Mouse (Mus musculus): ENCODE results near the gene Rnf38. TPM values are rescaled to one million over a fixed set of nuclear protein-coding genes. Genes with fewer than 3 reads are reported as not detected.

The Rnf38 gene
- polyA plus RNA-seq (2015; fragmentation: Nextera tagmentation; extraction: Ambion mirVana) = 15.5 and 15.6 TPM in 2 replicates

GRCm38 (mm10) chr4:44233713-44234003, at the start of gene Rnf38:
TSS of gene Rnf38 (minus strand) at chr4:44233789.
- Histone ChIP-seq H3K36me3 (no peaks in the 10 kb centered on the region), H3K27ac (replicated peaks) (peak within 1 kb of the TSS; percentile 93), H3K27me3 (replicated peaks) (no peaks in the 10 kb centered on the region), H3K9ac (peak within 1 kb of the TSS; percentile 97), H3K4me1 (peaks cover 26% of the 10 kb centered on the region), H3K9me3 (no peaks in the 10 kb centered on the region), H3K4me2 (peak within 1 kb of the TSS; percentile 93), H3K4me3 (peak within 1 kb of the TSS; percentile 88)
- 0% methylated on average over 10 of the region's 61 CpGs for WGBS
- no peak for ATAC-seq (ENCODE audit: extremely low read depth, insufficient number of reproducible peaks, low FRiP score, low TSS enrichment)

GRCm38 (mm10) chr4:44281597-44282265, 48.1 kb upstream of the Rnf38 start:
- no peak overlapping the region for H3K4me2 ChIP-seq
- WGBS = 66% methylated on average over 7 of the region's 7 CpGs
- H3K4me1 ChIP-seq = no peaks in the 10 kb centered on the region
- no peaks in the 10 kb centered on the region for H3K9me3 ChIP-seq
- H3K27ac ChIP-seq (replicated peaks) = no peak overlapping the region
- H3K9ac ChIP-seq = no peak overlapping the region
- ATAC-seq (ENCODE audit: extremely low read depth, insufficient number of reproducible peaks, low FRiP score, low TSS enrichment) = no peak
- no peaks in the 10 kb centered on the region for H3K36me3 ChIP-seq
- H3K27me3 ChIP-seq (replicated peaks) = no peaks in the 10 kb centered on the region
- H3K4me3 ChIP-seq = no peak overlapping the region

GRCm38 (mm10) chr4:44271134-44271533, 37.5 kb upstream of the Rnf38 start:
- no peaks in the 10 kb centered on the region for H3K9me3 ChIP-seq
- H3K36me3 ChIP-seq = no peaks in the 10 kb centered on the region
- H3K27ac ChIP-seq (replicated peaks) = no peak overlapping the region
- H3K4me1 ChIP-seq = no peaks in the 10 kb centered on the region
- 57% methylated on average over 5 of the region's 5 CpGs for WGBS
- H3K27me3 ChIP-seq (replicated peaks) = no peaks in the 10 kb centered on the region
- no peak overlapping the region for H3K4me3 ChIP-seq
- H3K4me2 ChIP-seq = no peak overlapping the region
- H3K9ac ChIP-seq = no peak overlapping the region
- no peak for ATAC-seq (ENCODE audit: extremely low read depth, insufficient number of reproducible peaks, low FRiP score, low TSS enrichment)

GRCm38 (mm10) chr4:44269376-44269817, 35.8 kb upstream of the Rnf38 start:
- ATAC-seq (ENCODE audit: extremely low read depth, insufficient number of reproducible peaks, low FRiP score, low TSS enrichment) = no peak
- no peaks in the 10 kb centered on the region for H3K36me3 ChIP-seq
- H3K4me1 ChIP-seq = no peaks in the 10 kb centered on the region
- 85% methylated on average over 14 of the region's 14 CpGs for WGBS
- H3K27ac ChIP-seq (replicated peaks) = no peak overlapping the region
- no peak overlapping the region for H3K9ac ChIP-seq
- no peaks in the 10 kb centered on the region for H3K27me3 ChIP-seq (replicated peaks)
- H3K4me2 ChIP-seq = no peak overlapping the region
- H3K9me3 ChIP-seq = no peaks in the 10 kb centered on the region
- H3K4me3 ChIP-seq = no peak overlapping the region

GRCm38 (mm10) chr4:44267437-44267836, 33.8 kb upstream of the Rnf38 start:
- Histone ChIP-seq H3K9ac (no peak overlapping the region), H3K36me3 (no peaks in the 10 kb centered on the region), H3K4me2 (no peak overlapping the region), H3K27me3 (replicated peaks) (no peaks in the 10 kb centered on the region), H3K4me1 (no peaks in the 10 kb centered on the region), H3K27ac (replicated peaks) (no peak overlapping the region), H3K4me3 (no peak overlapping the region), H3K9me3 (no peaks in the 10 kb centered on the region)
- WGBS = 72% methylated on average over 6 of the region's 6 CpGs
- ATAC-seq (ENCODE audit: extremely low read depth, insufficient number of reproducible peaks, low FRiP score, low TSS enrichment) = no peak

- no peak for ATAC-seq (ENCODE audit: extremely low read depth, insufficient number of reproducible peaks, low FRiP score, low TSS enrichment)
Observed at GRCm38 (mm10) chr4:44265500-44265899, 31.9 kb upstream of the Rnf38 start.

GRCm38 (mm10) chr4:44260244-44260643, 26.7 kb upstream of the Rnf38 start:
- Histone ChIP-seq H3K4me3 (no peak overlapping the region), H3K9ac (no peak overlapping the region), H3K27me3 (replicated peaks) (no peaks in the 10 kb centered on the region), H3K36me3 (no peaks in the 10 kb centered on the region), H3K4me2 (no peak overlapping the region), H3K9me3 (no peaks in the 10 kb centered on the region), H3K27ac (replicated peaks) (no peak overlapping the region), H3K4me1 (no peaks in the 10 kb centered on the region)
- WGBS = under 1% methylated on average over 10 of the region's 10 CpGs
- ATAC-seq (ENCODE audit: extremely low read depth, insufficient number of reproducible peaks, low FRiP score, low TSS enrichment) = no peak

More at GRCm38 (mm10) chr4:44265500-44265899, 31.9 kb upstream of the Rnf38 start:
- no peaks in the 10 kb centered on the region for H3K36me3 ChIP-seq
- H3K4me1 ChIP-seq = no peaks in the 10 kb centered on the region
- 32% methylated on average over 3 of the region's 3 CpGs for WGBS
- no peak overlapping the region for H3K27ac ChIP-seq (replicated peaks)
- no peak overlapping the region for H3K4me2 ChIP-seq
- H3K9ac ChIP-seq = no peak overlapping the region
- H3K9me3 ChIP-seq = no peaks in the 10 kb centered on the region
- H3K4me3 ChIP-seq = no peak overlapping the region
- H3K27me3 ChIP-seq (replicated peaks) = no peaks in the 10 kb centered on the region

- 71% methylated on average over 4 of the region's 4 CpGs for WGBS
- no peak for ATAC-seq (ENCODE audit: extremely low read depth, insufficient number of reproducible peaks, low FRiP score, low TSS enrichment)
- no peaks in the 10 kb centered on the region for H3K9me3 ChIP-seq
Observed at GRCm38 (mm10) chr4:44259126-44259525, 25.5 kb upstream of the Rnf38 start.

GRCm38 (mm10) chr4:44254579-44254978, 21.0 kb upstream of the Rnf38 start:
- ATAC-seq (ENCODE audit: extremely low read depth, insufficient number of reproducible peaks, low FRiP score, low TSS enrichment) = no peak
- no peak overlapping the region for H3K4me3 ChIP-seq
- no peaks in the 10 kb centered on the region for H3K36me3 ChIP-seq
- no peaks in the 10 kb centered on the region for H3K9me3 ChIP-seq
- no peak overlapping the region for H3K27ac ChIP-seq (replicated peaks)
- peaks cover 15% of the 10 kb centered on the region for H3K4me1 ChIP-seq
- H3K9ac ChIP-seq = no peak overlapping the region
- WGBS = 64% methylated on average over 5 of the region's 5 CpGs
- H3K4me2 ChIP-seq = no peak overlapping the region
- H3K27me3 ChIP-seq (replicated peaks) = peaks cover 11% of the 10 kb centered on the region; the same call in 1 of the 2 replicates

More at GRCm38 (mm10) chr4:44259126-44259525, 25.5 kb upstream of the Rnf38 start:
- Histone ChIP-seq H3K27me3 (replicated peaks) (no peaks in the 10 kb centered on the region), H3K4me1 (no peaks in the 10 kb centered on the region), H3K4me3 (no peak overlapping the region), H3K4me2 (no peak overlapping the region), H3K27ac (replicated peaks) (no peak overlapping the region), H3K36me3 (no peaks in the 10 kb centered on the region), H3K9ac (no peak overlapping the region)

GRCm38 (mm10) chr4:44253191-44253590, 19.6 kb upstream of the Rnf38 start:
- no peaks in the 10 kb centered on the region for H3K9me3 ChIP-seq
- no peak overlapping the region for H3K9ac ChIP-seq
- H3K4me2 ChIP-seq = peak overlapping the region; percentile 58
- no peaks in the 10 kb centered on the region for H3K36me3 ChIP-seq
- H3K27ac ChIP-seq (replicated peaks) = no peak overlapping the region
- 6% methylated on average over 6 of the region's 6 CpGs for WGBS
- peaks cover 21% of the 10 kb centered on the region for H3K27me3 ChIP-seq (replicated peaks)
- 0 out of 2 replicates have a peak overlapping the region, but pooled peaks have one; percentile 11 for H3K4me3 ChIP-seq
- no peak for ATAC-seq (ENCODE audit: extremely low read depth, insufficient number of reproducible peaks, low FRiP score, low TSS enrichment)
- peaks cover 15% of the 10 kb centered on the region for H3K4me1 ChIP-seq

- no peak overlapping the region for H3K4me3 ChIP-seq
- 8% methylated on average over 13 of the region's 13 CpGs for WGBS
- H3K4me1 ChIP-seq = peaks cover 21% of the 10 kb centered on the region
- no peaks in the 10 kb centered on the region for H3K9me3 ChIP-seq
- no peaks in the 10 kb centered on the region for H3K36me3 ChIP-seq
- H3K4me2 ChIP-seq = peak overlapping the region; percentile 58
- H3K9ac ChIP-seq = no peak overlapping the region
- no peak for ATAC-seq (ENCODE audit: extremely low read depth, insufficient number of reproducible peaks, low FRiP score, low TSS enrichment)
- H3K27me3 ChIP-seq (replicated peaks) = peaks cover 30% of the 10 kb centered on the region
- H3K27ac ChIP-seq (replicated peaks) = no peak overlapping the region
Observed at GRCm38 (mm10) chr4:44251966-44252916, 18.7 kb upstream of the Rnf38 start.

Measured in heart, embryonic 13.5 days (tissue).